Mouse (Mus musculus): ENCODE data around the gene Zfp952.
"Not testable (repeated sequence)": the region's sequence is repeated elsewhere in the genome, so short reads cannot be mapped to it uniquely, and the experiment has no call there.

The Zfp952 gene

GRCm38 (mm10) chr17:32992699-32993474 is at the start of gene Zfp952:
Gene Zfp952 (plus strand): TSS chr17:32993129.
- DNase-seq: peak; percentile 89 to 90

GRCm38 (mm10) chr17:32943661-32944060 is 49.3 kb upstream of the Zfp952 start:
- no peak for DNase-seq

DNA sequence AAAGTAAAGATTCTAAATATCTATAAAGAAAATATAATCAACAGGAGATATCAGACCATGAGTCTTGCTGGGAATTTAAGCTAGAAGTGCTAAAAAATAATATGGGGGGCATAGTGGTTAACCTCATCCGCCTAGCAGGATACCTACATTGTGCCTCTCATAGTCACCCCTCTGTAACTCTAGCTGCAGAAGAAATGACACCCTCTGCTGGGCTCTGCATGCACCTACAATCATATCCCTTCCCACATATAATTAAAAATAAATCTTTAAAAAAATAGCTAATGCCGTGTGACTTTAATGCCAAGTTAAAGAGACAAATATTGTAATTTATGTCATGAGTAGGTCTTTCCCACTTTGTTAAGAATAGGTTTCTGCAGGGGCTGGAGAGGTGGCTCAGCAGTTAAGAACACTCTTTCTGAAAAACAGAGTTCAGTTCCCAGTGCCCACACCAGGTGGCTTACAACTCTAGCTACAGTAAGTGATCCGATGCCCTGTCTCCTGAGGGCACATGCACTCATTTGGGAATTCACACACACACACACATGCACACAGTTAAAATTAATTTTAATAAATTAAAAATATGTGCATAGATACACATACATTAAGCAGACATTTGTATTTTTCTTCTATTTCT is 48.4 kb upstream of the Zfp952 start:
- DNase-seq: no peak

GRCm38 (mm10) chr17:32946716-32947115 is 46.2 kb upstream of the Zfp952 start:
- DNase-seq: peak; percentile 26 to 39

GRCm38 (mm10) chr17:32947215-32947914 is 45.6 kb upstream of the Zfp952 start, which contains the start of gene Cyp4f13:
Gene Cyp4f13 (minus strand): TSS chr17:32947402.
- DNase-seq: peak; percentile 99 to 100

GRCm38 (mm10) chr17:32950136-32950535 is 42.8 kb upstream of the Zfp952 start:
- no peak for DNase-seq

GRCm38 (mm10) chr17:32951006-32951405 is 41.9 kb upstream of the Zfp952 start:
- DNase-seq: no peak

DNA sequence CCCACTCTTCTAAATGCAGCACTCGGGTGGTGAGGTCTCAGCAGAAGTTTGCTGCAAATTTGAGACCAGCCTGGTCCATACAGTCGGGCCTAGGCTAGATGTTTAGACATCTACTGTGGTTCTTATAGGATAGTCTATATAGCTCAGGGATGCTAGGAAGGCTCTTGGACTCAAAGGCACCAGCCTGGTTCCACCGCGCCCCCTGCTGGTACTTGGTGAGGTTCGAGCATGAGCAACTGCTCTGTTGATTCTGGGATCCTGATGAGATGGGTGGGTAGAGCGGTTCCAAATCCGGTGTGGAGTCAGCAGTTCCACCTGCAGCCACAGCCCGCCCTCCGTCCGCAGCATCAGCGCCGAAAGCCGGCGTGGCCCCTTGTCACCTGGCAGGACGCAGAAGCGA is 41.5 kb upstream of the Zfp952 start:
- peak; percentile 93 to 95 for DNase-seq

GRCm38 (mm10) chr17:32965253-32965622 is 27.7 kb upstream of the Zfp952 start:
- peak; percentile 40 to 60 for DNase-seq

GRCm38 (mm10) chr17:32965623-32966290 is 27.2 kb upstream of the Zfp952 start, which contains the start of gene Zfp472:
Gene Zfp472 (plus strand): TSS chr17:32965814.
- DNase-seq: peak; percentile 94 to 95

DNA sequence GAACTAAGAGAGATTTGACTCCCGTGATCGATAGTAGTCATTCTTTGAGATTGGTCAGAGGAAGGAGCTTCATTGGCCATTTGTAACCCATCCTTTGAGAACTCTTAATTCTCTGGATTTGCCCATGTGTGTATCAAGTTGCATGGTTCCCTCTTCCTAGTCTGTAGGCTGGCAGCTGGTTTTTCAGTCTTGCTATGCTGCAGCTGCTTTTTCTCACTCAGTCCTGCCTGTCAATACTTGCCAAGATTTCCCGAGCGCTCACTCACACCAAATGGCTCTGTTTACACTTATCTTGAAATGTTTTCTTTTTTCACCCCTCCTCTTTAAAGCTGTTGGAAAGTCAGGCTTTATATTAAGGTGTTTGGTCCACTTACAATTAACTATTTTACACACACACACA is 11.6 kb upstream of the Zfp952 start:
- no peak for DNase-seq

DNA sequence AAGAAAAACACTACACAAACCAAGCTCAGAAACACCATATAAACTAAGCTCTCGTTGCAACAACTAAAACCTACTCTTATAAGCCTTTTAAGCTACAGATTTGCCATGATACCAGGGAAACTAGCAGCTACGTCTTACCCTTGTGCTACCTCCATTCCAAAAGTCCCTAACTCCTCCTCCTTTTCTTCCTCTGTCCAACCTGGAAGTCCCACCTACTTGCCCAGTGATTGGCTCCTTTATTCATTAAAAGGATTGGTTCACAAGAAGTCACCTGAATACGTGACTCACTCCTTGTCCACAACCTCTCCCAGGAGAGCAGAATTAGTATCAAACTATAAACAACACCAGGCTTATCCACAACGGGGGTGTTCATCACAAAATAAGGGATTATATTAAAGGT is 6.6 kb upstream of the Zfp952 start:
- no peak for DNase-seq

GRCm38 (mm10) chr17:32991965-32992698 is 797 bp upstream of the Zfp952 start:
- DNase-seq: peak; percentile 42 to 61

DNA sequence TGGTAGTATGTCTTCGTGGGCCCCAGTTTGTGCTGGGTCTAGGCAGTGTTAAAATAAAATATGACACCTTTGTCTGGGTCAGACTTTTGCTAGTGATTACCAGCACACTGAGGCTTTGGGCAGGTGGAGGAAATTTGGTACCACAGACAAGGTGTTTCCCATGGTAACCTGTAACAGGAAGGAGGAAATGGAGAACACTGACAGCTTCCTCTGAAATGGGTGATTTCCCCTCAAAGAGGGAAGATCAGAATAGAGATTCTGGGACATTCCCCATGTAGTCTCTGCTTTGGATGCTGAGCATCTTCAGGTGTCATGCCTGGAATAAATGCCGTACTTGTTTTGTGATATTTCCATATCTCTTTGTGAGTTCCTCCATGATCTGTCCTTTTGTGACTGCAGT is 5.6 kb downstream of the Zfp952 start:
- DNase-seq: no peak

DNA sequence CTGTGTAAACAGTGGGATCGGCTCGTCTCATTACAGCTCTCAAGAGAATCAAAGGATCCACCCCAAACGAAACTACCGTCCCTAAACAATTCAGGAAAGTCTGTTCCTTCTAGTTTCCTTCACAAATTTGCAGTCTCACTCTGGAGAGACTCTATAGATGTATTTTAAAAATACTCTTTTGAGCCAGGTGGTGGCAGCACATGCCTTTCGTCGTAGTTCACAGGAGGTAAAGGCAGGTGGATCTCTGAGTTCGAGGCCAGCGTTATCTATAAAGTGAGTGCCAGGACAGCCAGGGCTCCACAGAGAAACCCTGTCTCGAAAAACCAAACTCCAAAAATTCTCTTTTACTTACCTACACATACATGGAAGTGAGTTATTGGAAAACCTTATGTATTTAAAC is 15.4 kb downstream of the Zfp952 start:
- DNase-seq: no peak

DNA sequence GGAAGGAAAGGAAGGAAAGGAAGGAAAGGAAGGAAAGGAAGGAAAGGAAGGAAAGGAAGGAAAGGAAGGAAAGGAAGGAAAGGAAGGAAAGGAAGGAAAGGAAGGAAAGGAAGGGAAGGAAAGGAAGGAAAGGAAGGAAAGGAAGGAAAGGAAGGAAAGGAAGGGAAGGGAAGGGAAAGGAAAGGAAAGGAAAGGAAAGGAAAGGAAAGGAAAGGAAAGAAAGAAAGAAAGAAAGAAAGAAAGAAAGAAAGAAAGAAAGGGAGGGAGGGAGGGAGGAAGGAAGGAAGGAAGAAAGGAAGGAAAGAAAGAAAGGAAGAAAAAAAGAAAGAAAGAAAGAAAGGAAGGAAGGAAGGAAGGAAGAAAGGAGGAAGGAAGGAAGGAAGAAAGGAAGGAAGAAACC is 27.5 kb downstream of the Zfp952 start:
- DNase-seq: not testable (repeated sequence)

GRCm38 (mm10) chr17:33032376-33032775 is 39.4 kb downstream of the Zfp952 start:
- DNase-seq: no peak

- DNase-seq: peak; percentile 88 to 89
These were observed 40.3 kb downstream of the Zfp952 start, which contains the start of gene Zfp763 for GRCm38 (mm10) chr17:33032900-33033891. Gene Zfp763 (minus strand): TSS chr17:33033402.
